Mouse (Mus musculus): Measurements from ENCODE around the gene Endog. TPM values are rescaled to one million over a fixed set of nuclear protein-coding genes. Genes with fewer than 3 reads are reported as not detected.
"Not testable (repeated sequence)": the region's sequence is repeated elsewhere in the genome, so short reads cannot be mapped to it uniquely, and the experiment has no call there.

Endog gene
- polyA plus RNA-seq, 1 experiment from 2014 or later, result 15.9 TPM

DNA sequence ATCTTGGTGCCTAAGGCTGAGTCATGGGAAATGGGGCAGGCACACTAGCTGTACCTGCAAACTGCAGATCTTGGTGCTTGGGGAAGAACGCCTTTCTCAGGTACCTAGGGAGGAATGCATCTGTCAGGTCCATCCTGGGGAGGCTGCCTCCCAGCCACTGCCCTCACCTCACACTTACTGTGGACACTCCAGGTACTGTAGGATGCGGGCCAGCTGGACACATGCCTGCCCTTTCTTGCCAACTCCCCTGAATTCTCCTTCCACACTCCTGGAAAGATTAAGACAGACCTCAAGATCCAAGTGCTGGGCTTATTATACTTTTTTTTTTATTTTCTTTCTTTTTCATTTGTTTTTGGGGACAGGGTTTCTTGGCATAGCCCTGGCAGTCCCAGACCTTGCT is 5.3 kb downstream of the Endog start:
- no peak overlapping the region for H3K27ac ChIP-seq
- H3K4me1 ChIP-seq (replicated peaks), result peaks cover 33% of the 10 kb centered on the region
- no peak overlapping the region for H3K4me3 ChIP-seq
- WGBS, result 96% methylated on average over 2 of the region's 2 CpGs
- H3K9me3 ChIP-seq, result no peaks in the 10 kb centered on the region
- H3K27me3 ChIP-seq (ENCODE audit: insufficient read depth, poor library complexity, severe bottlenecking), result peaks cover 6% of the 10 kb centered on the region; the same call in 1 of the 2 replicates
- H3K36me3 ChIP-seq, result peaks cover 53% of the 10 kb centered on the region
- DNase-seq (ENCODE audit: low spot score), result no peak

DNA sequence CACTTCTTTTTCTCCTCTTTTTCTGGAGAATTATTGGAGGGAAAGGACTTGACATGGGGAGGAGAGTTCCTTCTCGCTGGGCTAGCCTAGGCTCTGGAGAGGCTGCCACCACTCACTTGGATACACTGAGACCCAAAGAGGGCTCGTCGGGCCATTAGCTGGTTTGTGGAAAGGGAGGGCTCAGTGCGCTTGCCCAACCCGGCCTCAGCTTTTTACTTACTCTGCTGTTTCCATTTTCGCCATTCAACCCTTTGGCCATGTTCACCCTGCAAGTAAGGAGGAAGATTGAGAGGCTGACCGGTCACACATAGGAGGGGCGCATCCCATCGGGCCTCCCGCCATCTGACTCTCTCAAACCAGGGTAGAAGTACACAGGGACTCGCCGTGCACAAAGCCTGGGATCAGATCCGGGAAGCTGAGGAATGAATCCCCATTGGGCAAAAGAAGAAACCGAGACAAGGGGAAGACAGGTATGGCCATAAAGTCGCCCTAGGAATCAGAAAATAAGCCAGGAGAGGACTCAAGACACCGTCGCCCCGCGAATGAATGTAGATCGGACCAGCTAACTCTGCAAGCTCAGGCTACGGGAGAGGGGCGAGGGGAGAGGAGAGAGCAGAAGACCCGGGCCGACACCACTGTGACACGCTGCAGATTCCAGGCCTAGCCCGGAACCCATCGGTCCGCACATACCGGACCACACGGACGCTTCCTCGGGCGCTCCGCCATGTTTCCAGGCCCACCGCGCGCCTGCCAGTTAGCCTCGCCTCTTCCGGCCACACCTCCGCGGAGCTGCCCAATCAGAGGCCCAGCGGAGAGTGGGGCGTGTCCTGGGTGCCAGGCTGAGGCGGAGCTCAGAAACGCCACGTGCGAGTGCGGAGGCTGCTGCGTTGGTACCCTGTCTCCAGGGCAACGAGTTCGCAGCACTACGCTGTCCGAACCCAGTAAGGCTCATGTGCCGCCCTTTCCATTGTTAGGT is 6.7 kb downstream of the Endog start, which contains the start of gene Spout1:
Gene Spout1, minus strand, starts transcription at position 760 of the 976 bp plus-strand sequence.
- 3% methylated on average over 54 of the region's 54 CpGs for WGBS
- Histone ChIP-seq H3K4me3 (peak within 1 kb of the TSS; percentile 86), H3K36me3 (peaks cover 44% of the 10 kb centered on the region), H3K27me3 (ENCODE audit: insufficient read depth, poor library complexity, severe bottlenecking) (peaks cover 2% of the 10 kb centered on the region; the same call in 1 of the 2 replicates), H3K9me3 (no peaks in the 10 kb centered on the region), H3K27ac (peak within 1 kb of the TSS; percentile 87), H3K4me1 (replicated peaks) (peaks cover 20% of the 10 kb centered on the region)
- peak; percentile 98 for DNase-seq (ENCODE audit: low spot score)

DNA sequence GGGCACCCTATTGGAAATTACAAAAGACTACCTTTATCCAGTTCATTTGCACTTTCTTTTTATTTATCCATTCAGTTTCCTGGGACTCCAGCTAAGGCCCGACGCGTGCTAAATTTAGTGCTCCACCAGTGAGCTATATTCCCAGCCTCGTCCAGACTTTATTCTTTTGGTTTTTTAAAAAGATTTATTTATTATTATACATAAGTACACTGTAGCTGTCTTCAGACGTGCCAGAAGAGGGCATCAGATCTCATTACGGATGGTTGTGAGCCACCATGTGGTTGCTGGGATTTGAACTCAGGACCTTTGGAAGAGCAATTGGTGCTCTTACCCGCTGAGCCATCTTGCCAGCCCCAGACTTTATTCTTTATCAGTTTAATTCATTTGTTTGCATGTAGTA is 7.4 kb downstream of the Endog start:
- whole genome bisulfite sequencing, result 60% methylated on average over 7 of the region's 7 CpGs
- Histone ChIP-seq H3K4me3 (peak overlapping the region; percentile 86), H3K27ac (peak overlapping the region; percentile 87; the same call in 1 of the 2 replicates), H3K4me1 (replicated peaks) (peaks cover 16% of the 10 kb centered on the region), H3K36me3 (peaks cover 37% of the 10 kb centered on the region)
- not testable (repeated sequence) for H3K27me3 ChIP-seq (ENCODE audit: insufficient read depth, poor library complexity, severe bottlenecking); DNase-seq (ENCODE audit: low spot score); H3K9me3 ChIP-seq

DNA sequence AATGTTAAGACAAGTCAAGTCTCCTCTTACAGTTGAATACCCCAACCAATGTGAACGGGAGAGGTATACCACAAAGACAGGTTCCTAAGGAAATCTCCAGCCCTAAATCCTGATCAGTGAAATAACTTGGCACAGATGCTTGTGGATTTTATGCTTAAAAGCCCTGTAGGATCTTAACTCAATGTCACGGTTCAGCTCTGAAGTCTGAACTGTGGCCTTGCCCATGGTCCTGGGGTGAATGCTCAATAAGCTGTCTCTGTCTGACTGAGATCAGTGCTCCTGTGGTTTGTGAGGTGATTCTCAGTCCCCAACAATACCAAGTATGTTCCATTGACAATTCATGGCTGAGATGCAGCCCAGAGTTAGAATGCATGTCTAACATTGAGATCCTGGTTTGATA is 11.1 kb downstream of the Endog start:
- DNase-seq (ENCODE audit: low spot score), result no peak
- H3K27me3 ChIP-seq (ENCODE audit: insufficient read depth, poor library complexity, severe bottlenecking), result no peaks in the 10 kb centered on the region
- no peak overlapping the region for H3K27ac ChIP-seq
- peaks cover 10% of the 10 kb centered on the region for H3K4me1 ChIP-seq (replicated peaks)
- no peak overlapping the region for H3K4me3 ChIP-seq
- peaks cover 18% of the 10 kb centered on the region for H3K36me3 ChIP-seq
- peaks cover 5% of the 10 kb centered on the region; the same call in 1 of the 2 replicates for H3K9me3 ChIP-seq
- 89% methylated on average over 2 of the region's 2 CpGs for WGBS

DNA sequence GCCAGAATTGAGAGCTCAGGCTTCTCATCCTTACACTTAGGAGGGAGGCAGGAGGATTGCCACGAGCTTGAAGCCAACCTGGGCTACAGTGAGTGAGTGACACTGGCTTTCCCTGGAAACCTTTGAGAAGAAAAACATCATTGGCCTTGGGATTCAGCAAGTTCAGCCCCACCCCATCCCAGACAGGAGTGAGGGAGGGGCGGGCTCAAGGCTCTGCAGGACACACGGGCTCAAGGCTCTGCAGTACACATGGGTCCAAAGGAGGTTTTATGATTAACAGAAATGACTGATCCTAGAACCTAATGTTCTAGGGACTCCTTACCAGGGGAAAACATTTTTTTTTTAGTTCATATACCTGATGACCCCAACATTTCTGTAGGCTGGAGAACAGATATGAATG is 12.4 kb downstream of the Endog start:
- Histone ChIP-seq H3K4me3 (no peak overlapping the region), H3K27me3 (ENCODE audit: insufficient read depth, poor library complexity, severe bottlenecking) (no peaks in the 10 kb centered on the region), H3K27ac (no peak overlapping the region), H3K36me3 (peaks cover 21% of the 10 kb centered on the region), H3K9me3 (peaks cover 5% of the 10 kb centered on the region; the same call in 1 of the 2 replicates), H3K4me1 (replicated peaks) (no peaks in the 10 kb centered on the region; the same call in 1 of the 2 replicates)
- DNase-seq (ENCODE audit: low spot score), result no peak
- WGBS, result 75% methylated on average over 3 of the region's 3 CpGs

DNA sequence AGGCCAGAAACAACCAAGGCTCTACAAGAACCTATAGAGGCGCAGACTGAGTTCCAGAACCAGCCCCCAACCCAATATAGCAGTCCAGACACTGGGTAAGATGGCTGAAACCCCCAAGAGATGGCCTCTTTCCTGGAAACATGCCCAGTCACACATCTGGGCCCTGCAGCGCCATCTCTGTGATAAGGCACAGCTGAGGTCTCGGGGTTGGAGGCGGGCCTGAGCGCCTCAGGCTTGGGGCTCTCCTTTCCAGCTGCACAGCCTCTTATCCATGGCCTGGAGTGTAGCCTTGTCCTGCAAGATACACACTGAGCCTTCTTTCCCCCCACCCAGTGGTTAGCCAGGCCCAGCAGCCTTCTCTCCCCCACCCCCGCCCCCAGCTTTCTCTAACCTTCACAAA is 14.0 kb downstream of the Endog start:
- Histone ChIP-seq H3K9me3 (peaks cover 5% of the 10 kb centered on the region; the same call in 1 of the 2 replicates), H3K4me3 (no peak overlapping the region), H3K27ac (peak overlapping the region; percentile 46; the same call in 1 of the 2 replicates), H3K27me3 (ENCODE audit: insufficient read depth, poor library complexity, severe bottlenecking) (no peaks in the 10 kb centered on the region), H3K36me3 (peaks cover 21% of the 10 kb centered on the region), H3K4me1 (replicated peaks) (no peaks in the 10 kb centered on the region)
- 91% methylated on average over 6 of the region's 6 CpGs for WGBS
- DNase-seq (ENCODE audit: low spot score), result no peak

DNA sequence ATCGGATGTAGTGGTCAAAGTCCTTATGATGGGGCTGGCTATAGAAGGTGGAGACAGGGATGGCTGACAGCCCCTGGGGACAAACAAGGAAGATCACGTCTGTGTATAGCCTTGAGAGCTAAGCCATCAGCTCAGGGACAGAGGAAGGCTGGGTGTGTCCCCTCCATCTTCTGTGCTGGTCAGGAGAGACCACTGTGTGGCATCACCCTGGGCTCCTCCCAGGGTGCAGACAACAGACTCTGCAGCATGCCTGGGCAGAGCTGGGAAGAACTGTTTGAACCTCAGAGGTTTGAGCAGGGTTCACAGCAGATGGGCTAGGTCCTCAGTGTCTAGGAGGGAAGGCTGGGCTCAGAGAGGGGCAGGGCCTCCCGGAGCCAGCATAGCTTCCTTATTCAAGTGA is 14.4 kb downstream of the Endog start:
- 83% methylated on average over 3 of the region's 3 CpGs for WGBS
- no peak overlapping the region for H3K4me3 ChIP-seq
- DNase-seq (ENCODE audit: low spot score), result no peak
- H3K27me3 ChIP-seq (ENCODE audit: insufficient read depth, poor library complexity, severe bottlenecking), result no peaks in the 10 kb centered on the region
- H3K27ac ChIP-seq, result peak overlapping the region; percentile 46; the same call in 1 of the 2 replicates
- H3K36me3 ChIP-seq, result peaks cover 21% of the 10 kb centered on the region
- peaks cover 5% of the 10 kb centered on the region; the same call in 1 of the 2 replicates for H3K9me3 ChIP-seq
- no peaks in the 10 kb centered on the region for H3K4me1 ChIP-seq (replicated peaks)

DNA sequence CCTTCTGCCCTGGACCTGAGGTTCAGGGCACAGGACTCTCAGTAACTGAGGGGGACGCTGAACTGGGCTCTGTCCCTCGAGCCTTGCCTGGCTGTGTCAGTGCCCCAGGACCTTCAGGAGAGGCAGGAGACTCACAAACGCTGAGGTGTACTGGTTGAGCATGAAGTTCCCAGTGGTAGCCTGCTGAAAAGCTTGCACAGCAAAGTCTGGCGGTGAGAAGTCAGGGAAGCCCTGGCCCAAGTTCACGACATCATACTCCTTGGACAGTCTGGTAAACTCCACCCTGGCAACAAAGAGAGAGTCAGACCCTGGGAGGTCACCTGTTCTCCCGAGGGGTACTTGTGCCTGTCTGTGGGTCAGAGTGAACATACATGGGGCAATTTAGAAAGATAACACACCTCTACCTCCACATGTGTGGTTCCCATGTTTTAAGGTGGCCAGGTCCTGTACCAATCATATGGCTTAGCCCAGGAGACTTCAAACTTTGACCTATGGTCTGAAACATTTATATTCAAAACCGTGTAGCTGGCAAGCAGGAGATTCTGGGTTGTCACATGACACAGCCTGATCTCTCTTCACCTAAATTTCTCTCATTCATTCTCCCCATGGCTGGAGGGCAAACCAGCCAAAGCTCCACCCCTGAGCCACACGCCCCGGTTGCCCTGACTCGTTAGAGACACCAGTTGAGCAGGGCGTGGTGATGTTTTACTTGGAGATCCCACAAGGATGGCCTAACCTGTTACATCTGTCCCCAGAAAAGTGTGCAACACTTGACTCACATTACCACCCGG is 20.7 kb downstream of the Endog start:
- no peaks in the 10 kb centered on the region for H3K27me3 ChIP-seq (ENCODE audit: insufficient read depth, poor library complexity, severe bottlenecking)
- no peaks in the 10 kb centered on the region for H3K4me1 ChIP-seq (replicated peaks)
- no peak overlapping the region for H3K27ac ChIP-seq
- no peak overlapping the region for H3K4me3 ChIP-seq
- 91% methylated on average over 12 of the region's 12 CpGs for WGBS
- DNase-seq (ENCODE audit: low spot score), result no peak
- no peaks in the 10 kb centered on the region for H3K9me3 ChIP-seq
- H3K36me3 ChIP-seq, result peaks cover 7% of the 10 kb centered on the region; the same call in 1 of the 2 replicates

DNA sequence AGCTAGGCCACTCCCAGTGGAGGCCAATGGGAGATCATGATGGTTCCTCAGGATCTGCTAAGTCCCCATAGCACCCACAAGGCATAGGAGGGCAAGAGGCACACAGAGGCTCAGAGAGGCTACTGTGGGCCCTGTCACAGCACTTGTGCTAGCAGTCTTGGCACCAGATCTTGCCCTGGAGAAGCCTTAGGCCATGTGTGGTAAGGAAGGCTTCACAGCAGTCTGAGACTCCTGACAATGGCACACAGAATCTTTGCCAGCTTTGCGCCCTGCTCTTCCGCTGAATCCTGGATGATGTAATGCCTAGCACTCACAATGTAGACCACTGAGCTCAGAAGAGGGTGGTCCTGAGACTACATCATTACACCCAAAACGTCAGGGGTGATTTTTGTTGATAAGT is 23.4 kb downstream of the Endog start:
- 84% methylated on average over 3 of the region's 3 CpGs for WGBS
- Histone ChIP-seq H3K9me3 (no peaks in the 10 kb centered on the region), H3K4me3 (no peak overlapping the region), H3K4me1 (replicated peaks) (no peaks in the 10 kb centered on the region), H3K27ac (no peak overlapping the region), H3K36me3 (peaks cover 3% of the 10 kb centered on the region; the same call in 1 of the 2 replicates), H3K27me3 (ENCODE audit: insufficient read depth, poor library complexity, severe bottlenecking) (no peaks in the 10 kb centered on the region)
- no peak for DNase-seq (ENCODE audit: low spot score)

DNA sequence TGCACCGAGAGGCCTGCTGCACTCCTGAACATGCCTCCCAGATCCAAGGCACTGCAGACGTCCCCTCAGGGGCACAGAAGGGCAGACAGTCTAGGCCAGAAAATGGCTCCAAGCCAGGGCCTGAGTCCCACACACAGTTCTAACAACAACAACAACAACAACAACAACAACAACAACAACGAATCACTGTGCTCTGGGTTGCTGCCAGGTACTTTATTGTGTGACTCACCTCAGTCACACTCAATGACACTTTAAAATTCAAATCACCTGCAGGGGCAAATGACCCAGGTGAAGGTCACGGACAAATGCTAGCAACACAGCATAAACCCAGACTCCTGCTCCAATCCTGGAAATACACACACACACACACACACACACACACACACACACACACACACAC is 26.7 kb downstream of the Endog start:
- Histone ChIP-seq H3K36me3 (no peaks in the 10 kb centered on the region), H3K27me3 (ENCODE audit: insufficient read depth, poor library complexity, severe bottlenecking) (no peaks in the 10 kb centered on the region), H3K4me3 (no peak overlapping the region), H3K9me3 (no peaks in the 10 kb centered on the region), H3K4me1 (replicated peaks) (no peaks in the 10 kb centered on the region), H3K27ac (no peak overlapping the region)
- 66% methylated on average over 4 of the region's 4 CpGs for WGBS
- DNase-seq (ENCODE audit: low spot score), result no peak

DNA sequence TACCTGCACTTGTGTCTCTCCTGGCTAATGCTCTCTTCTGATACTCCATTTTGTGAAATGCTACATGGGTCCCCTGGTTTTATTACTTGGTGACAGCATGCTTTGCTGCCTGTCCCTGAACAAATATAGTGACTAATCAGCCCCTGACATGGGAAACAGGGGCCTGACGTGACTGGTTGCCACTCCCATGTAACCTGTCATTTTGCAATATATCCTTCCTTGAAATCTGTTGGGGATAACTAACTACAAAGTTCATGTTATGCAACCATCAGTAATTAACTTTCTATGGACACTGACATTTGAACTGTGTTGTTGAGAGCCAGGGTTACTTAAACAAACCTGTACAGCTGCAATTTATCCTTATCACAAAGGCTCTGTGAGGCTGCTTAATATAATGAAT is 28.7 kb downstream of the Endog start:
- Histone ChIP-seq H3K9me3 (no peaks in the 10 kb centered on the region), H3K27me3 (ENCODE audit: insufficient read depth, poor library complexity, severe bottlenecking) (no peaks in the 10 kb centered on the region), H3K36me3 (no peaks in the 10 kb centered on the region), H3K4me1 (replicated peaks) (peaks cover 8% of the 10 kb centered on the region), H3K4me3 (no peak overlapping the region), H3K27ac (no peak overlapping the region)
- no peak for DNase-seq (ENCODE audit: low spot score)
- WGBS, result 77% methylated on average over 1 of the region's 1 CpGs

DNA sequence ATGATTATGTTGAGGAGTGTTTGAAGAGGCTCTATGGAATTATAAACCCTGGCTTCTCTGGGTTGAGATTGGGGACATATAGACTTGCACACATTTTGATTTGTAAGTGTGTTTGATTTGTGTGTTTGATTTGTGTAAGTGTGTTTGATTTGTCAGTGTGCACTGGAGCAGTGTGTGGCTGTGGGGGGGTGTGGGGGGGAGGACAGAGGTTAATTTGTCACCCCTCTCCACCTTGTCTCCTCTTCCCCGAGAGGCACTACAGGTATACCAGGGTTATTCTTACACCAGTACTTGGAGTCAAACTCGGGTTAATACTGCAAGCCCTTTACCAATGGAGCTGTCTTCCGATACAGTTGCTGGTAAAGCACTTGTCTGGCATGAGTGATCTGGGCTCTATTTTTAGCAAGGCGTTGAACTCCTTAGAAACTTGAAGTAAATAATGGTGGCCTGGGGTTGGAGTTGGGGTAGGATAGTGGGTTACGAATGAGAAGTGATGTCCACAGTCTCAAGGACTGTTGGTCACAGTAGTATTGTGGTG is 29.2 kb downstream of the Endog start:
- no peaks in the 10 kb centered on the region for H3K9me3 ChIP-seq
- no peak for DNase-seq (ENCODE audit: low spot score)
- H3K27me3 ChIP-seq (ENCODE audit: insufficient read depth, poor library complexity, severe bottlenecking), result no peaks in the 10 kb centered on the region
- no peak overlapping the region for H3K27ac ChIP-seq
- no peak overlapping the region for H3K4me3 ChIP-seq
- H3K4me1 ChIP-seq (replicated peaks), result peaks cover 8% of the 10 kb centered on the region
- WGBS, result 84% methylated on average over 5 of the region's 5 CpGs
- H3K36me3 ChIP-seq, result no peaks in the 10 kb centered on the region
